Mouse (Mus musculus): ENCODE data around the gene Scgb1b17.
"Not testable (repeated sequence)": the region's sequence is repeated elsewhere in the genome, so short reads cannot be mapped to it uniquely, and the experiment has no call there.

Gene Scgb1b17

DNA sequence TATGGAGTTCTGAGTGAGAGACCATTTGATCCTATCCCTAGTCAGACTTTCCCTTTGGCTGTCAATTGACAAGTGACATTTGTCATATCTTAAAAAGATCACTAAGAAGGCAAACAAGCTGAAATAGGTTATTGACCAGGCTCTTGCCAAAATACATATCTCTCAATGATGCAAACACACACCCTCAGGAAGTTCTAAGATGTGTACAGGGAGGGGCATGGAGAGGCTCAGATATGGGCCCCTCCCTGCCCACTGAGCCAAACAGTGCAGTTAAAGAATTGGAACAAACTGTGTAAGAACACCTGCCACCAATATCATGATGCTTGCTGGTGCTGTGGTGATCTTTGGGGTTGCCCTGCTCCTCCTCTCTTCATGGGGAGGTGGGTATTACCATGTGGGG is at the start of gene Scgb1b17:
Gene Scgb1b17, plus strand, starts transcription at position 301 of the 400 bp plus-strand sequence.
- not testable (repeated sequence) for DNase-seq (ENCODE audit: low spot score)

DNA sequence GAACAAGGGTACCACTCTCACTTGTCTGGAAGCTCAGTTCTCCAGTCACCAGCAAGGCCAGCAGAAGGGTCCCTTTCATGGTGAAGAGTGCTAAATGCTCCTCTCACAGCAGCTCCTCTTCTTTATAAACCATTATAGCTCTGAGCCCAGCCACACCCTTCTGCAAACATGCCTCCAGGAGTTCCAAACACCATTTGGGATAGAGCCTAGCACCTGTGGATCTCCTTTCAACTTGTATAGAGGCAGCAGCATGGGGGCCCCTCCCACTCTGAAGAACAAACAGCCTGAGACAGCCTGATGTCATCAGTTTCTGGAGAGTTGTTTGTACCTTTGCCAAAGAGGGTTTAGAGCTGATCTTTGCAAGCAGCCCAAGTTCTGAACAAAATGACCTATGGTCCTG is 6.8 kb upstream of the Scgb1b17 start, which contains the start of gene Scgb2b17:
Gene Scgb2b17, minus strand, starts transcription at position 101 of the 400 bp plus-strand sequence.
- DNase-seq (ENCODE audit: low spot score) = not testable (repeated sequence)

Measured in layer of hippocampus, adult 11-12 months (tissue).